Mouse (Mus musculus) sigmoid colon, adult 10 weeks (tissue): ENCODE measurements around the gene Il20. TPM values are rescaled to one million over a fixed set of nuclear protein-coding genes. Genes with fewer than 3 reads are reported as not detected.

Source experiments
- polyA plus RNA-seq: library from polyadenylated mRNA; stranded (reverse); fragments of 350-450 nt; fragmentation: Illumina TruSeq; extraction: RNeasy Lipid Tissue Mini Kit (QIAGEN cat#74804); gene quantifications from one replicate; pipeline ENCODE4 v1.2.3, GENCODE M21; 2014; ENCODE audit warnings: low read depth, low replicate concordance

Il20 gene
- polyA plus RNA-seq: not detected

DNA sequence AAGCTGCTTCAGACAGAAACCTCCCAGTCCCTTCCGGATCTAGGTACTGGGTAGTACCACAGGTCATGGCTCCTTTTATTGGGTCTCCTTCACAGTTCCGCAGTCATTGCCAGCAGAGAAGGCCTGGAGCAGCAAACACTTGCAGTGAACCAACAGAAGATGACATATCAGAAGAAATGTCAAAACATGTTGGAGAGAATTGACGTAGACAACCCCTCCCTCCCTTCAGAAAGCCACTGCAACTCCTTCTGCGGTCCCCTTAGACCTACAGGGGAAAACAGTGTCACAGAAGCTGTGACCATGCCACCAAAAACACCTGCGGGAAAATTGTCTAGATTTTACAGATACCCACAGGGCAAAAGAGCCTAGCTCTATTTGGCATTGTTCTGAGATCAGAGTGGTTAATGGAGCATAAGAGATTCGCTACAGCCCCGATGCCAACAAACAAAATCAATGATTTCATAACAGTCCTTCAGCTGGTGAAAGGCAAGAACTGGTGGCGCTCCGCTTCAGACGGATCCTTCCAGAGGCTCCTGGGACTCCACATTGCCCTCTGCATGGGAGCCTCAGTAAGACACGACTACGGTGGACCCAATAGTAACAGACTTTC, at the start of gene Il20:
TSS of gene Il20 (minus strand) at position 51 of the 610 bp plus-strand sequence.

GRCm38 (mm10) chr1:130940065-130940687, 28.9 kb upstream of the Il20 start, which contains the start of gene Il19:
Gene Il19 (minus strand): TSS chr1:130940115.

DNA sequence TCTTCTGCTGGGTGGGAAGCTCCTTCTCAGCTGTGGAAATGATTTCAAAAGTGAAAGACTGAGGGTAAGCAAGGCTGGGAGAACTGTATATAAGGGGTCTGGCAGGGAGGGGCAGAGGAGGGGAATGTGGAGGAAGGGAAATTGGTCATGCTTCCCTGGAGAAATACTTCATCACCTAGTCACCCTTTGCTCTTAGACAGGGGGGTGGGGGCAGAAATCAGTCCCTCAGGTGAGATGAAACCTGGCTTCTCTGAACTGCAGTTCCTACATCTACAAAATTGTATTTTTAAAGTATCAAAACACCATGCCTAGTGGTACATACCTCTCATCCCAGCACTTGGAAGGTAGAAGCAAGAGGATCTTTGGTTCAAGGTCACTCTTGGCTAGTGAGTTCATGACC, 23.9 kb downstream of the Il20 start, which contains the start of gene Il24:
TSS of gene Il24 (minus strand) at position 101 of the 400 bp plus-strand sequence.

GRCm38 (mm10) chr1:130865541-130866221, 45.6 kb downstream of the Il20 start, which contains the start of gene Fcmr:
Gene Fcmr (plus strand): TSS chr1:130865669.

Other genes with a start within 250 kb of the Il20 start
- gene C4bp, start 249.8 kb downstream of the Il20 start, polyA plus RNA-seq: 17.3 TPM
- gene Gm29427, start 195.7 kb downstream of the Il20 start, polyA plus RNA-seq: 1.4 TPM
- gene Yod1, start 194.1 kb downstream of the Il20 start, polyA plus RNA-seq: 17.3 TPM
- gene Pfkfb2, start 182.2 kb downstream of the Il20 start, polyA plus RNA-seq: 46.4 TPM
- 4.5 TPM for gene AA986860, start 179.5 kb downstream of the Il20 start, polyA plus RNA-seq
- 0.73 TPM for gene Fcamr, start 110.5 kb downstream of the Il20 start, polyA plus RNA-seq
- 2,676 TPM for gene Pigr, start 84.8 kb downstream of the Il20 start, polyA plus RNA-seq
- 8.6 TPM for gene Fcmr, start 45.8 kb downstream of the Il20 start, polyA plus RNA-seq
- gene Il24, start 24.0 kb downstream of the Il20 start, polyA plus RNA-seq: not detected
- gene Il19, start 28.7 kb upstream of the Il20 start, polyA plus RNA-seq: not detected
- gene Il10, start 108.4 kb upstream of the Il20 start, polyA plus RNA-seq: 0.69 TPM
- gene Mapkapk2, start 186.4 kb upstream of the Il20 start, polyA plus RNA-seq: 25.1 TPM
- 0.47 TPM for gene Dyrk3, start 226.9 kb upstream of the Il20 start, polyA plus RNA-seq
- gene Eif2d, start 241.7 kb upstream of the Il20 start, polyA plus RNA-seq: 23.8 TPM